Mouse (Mus musculus) forebrain, embryonic 12.5 days (tissue): Measurements from ENCODE around the gene Hbp1. TPM values are rescaled to one million over a fixed set of nuclear protein-coding genes. Genes with fewer than 3 reads are reported as not detected.
A peak's percentile ranks its signal among the peaks of the same experiment; 100 is the strongest.

Experiments
- ATAC-seq: fragments of 200-750 bp; cut with Nextera tagmentation; 2 replicates; pipeline ENCODE4 v1.8.0; 2017; ENCODE audit warnings: moderate TSS enrichment; ENCODE audit not compliant: low FRiP score
- H3K27ac ChIP-seq: fragments of 300-500 bp; sonication (generic); 2 replicates; pipeline ENCODE4 v1.5.1; 2016; ENCODE audit warnings: mild to moderate bottlenecking
- H3K27me3 ChIP-seq: fragments of 300-500 bp; sonication (generic); 2 replicates; pipeline ENCODE4 v1.6.1; 2016; ENCODE audit warnings: mild to moderate bottlenecking
- H3K36me3 ChIP-seq: fragments of 300-500 bp; sonication (generic); replicated peaks from 2 replicates; pipeline ENCODE4 v1.6.1; 2016; ENCODE audit warnings: mild to moderate bottlenecking
- H3K4me1 ChIP-seq: fragments of 300-500 bp; sonication (generic); 2 replicates; pipeline ENCODE4 v1.6.1; 2016
- H3K4me2 ChIP-seq: fragments of 300-500 bp; sonication (generic); 2 replicates; pipeline ENCODE4 v1.6.1; 2016; ENCODE audit warnings: mild to moderate bottlenecking, moderate library complexity
- H3K4me3 ChIP-seq: fragments of 300-500 bp; sonication (generic); replicated peaks from 2 replicates; pipeline ENCODE4 v1.5.1; 2016; ENCODE audit warnings: mild to moderate bottlenecking
- H3K9ac ChIP-seq: fragments of 300-500 bp; sonication (generic); 2 replicates; pipeline ENCODE4 v1.6.1; 2016; ENCODE audit warnings: mild to moderate bottlenecking
- H3K9me3 ChIP-seq: fragments of 300-500 bp; sonication (generic); 2 replicates; pipeline ENCODE4 v1.6.1; 2016
- WGBS: fragments of 180-500 bp; shearing (Covaris S2); methylation state at CpG from one replicate; pipeline ENCODE4 v1.1.7; 2016; 5-methylcytosine and 5-hydroxymethylcytosine counted together
- polyA plus RNA-seq: library from polyadenylated mRNA; unstranded; fragments of >200 nt; fragmentation: Nextera tagmentation; extraction: Ambion mirVana; gene quantifications from 2 replicates; pipeline ENCODE4 v1.2.1, GENCODE M21; 2016

Hbp1 gene
- polyA plus RNA-seq, 1 experiment from 2014 or later = 81.3 TPM

DNA sequence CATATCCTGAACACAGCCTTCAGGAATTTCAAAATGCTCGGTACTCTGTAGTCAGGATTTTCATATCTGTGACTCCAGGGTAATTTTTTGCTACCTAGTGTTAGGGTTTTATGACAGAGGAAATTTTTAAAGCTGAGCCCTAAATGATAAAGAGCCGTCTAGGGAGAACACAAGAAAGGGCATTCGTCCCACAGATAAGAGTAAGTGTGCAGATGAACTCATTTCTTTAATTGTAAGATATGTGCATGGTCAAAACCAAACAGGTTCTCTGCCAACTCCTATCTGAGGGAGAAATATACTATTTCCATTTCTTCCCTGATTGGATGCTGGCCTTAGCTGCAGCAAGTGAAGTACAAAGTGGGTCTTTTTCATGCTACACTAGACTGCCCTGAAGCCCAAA, 26.2 kb downstream of the Hbp1 start:
- ATAC-seq = no peak
- Histone ChIP-seq H3K36me3 (peaks cover 37% of the 10 kb centered on the region), H3K27me3 (no peaks in the 10 kb centered on the region), H3K4me2 (no peak overlapping the region), H3K27ac (no peak overlapping the region), H3K9me3 (no peaks in the 10 kb centered on the region), H3K4me3 (no peak overlapping the region), H3K4me1 (no peaks in the 10 kb centered on the region), H3K9ac (no peak overlapping the region)
- 90% methylated on average over 3 of the region's 3 CpGs for WGBS

DNA sequence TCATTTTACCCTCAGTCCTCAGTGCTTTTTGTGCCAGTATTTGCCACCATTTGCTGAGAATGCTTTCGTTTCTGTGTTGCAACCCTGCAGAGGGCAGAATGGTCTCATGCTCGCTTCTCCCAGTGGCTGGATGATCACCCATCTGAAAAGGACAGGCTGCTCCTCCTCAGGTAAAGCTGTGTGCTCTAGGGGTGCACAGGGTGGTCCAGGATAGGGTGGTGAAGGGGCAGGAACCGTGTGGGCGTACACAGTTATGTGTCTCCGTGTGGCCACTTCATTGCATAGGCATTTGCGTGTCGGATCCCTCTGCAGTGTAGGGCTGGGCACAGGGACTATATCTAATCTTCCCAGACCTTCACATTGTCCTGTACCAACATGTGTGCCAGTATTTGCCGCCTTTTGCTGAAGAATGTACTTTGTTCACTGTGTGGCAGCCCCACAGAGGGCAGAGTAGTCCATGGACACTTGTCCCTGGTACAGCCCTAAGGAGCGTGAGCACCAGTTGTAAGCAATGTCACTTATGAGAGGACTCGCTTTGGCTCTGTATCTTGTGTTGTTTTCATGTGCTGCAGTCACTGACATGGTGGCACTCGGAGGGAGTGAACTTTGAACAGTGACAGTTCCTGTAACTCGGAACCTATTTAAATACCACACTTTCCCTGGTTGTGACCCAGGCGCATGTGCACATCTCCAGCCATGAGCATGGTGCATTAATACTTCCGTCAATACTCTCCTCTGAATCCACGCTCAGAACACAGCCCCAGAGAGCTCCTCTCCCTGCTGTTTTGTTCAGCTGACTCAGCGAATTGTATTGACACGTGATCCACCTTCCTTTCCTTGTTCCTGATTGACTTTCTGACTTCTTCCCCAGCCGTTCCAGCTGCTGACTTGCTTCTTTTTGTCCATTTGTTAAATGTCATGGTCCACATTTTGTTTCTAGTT, 29.6 kb downstream of the Hbp1 start:
- 88% methylated on average over 18 of the region's 18 CpGs for WGBS
- Histone ChIP-seq H3K9ac (no peak overlapping the region), H3K4me1 (no peaks in the 10 kb centered on the region), H3K4me2 (no peak overlapping the region), H3K36me3 (peaks cover 25% of the 10 kb centered on the region), H3K27ac (no peak overlapping the region), H3K4me3 (no peak overlapping the region), H3K27me3 (no peaks in the 10 kb centered on the region), H3K9me3 (no peaks in the 10 kb centered on the region)
- no peak for ATAC-seq

DNA sequence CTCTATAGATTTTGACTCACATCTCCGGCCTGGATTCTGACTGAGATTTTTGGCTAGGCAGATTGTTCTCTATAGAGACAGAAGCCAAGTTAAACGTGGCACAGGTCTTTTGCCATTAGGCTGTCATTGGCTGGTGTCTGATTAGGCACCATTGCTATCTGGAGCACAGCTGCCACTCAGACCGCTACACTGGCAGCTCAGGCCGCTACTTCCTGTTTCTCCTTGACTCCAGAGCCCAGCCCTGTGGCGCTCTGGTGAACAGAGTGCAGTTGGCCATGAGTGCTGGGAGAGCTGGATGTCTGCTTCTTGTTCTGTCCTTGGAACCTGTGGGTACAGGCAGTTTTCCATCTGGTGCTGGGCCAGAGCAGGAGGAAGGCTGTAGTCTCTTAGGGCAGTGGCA, 33.1 kb downstream of the Hbp1 start:
- no peak for ATAC-seq
- no peaks in the 10 kb centered on the region for H3K27me3 ChIP-seq
- WGBS = 91% methylated on average over 5 of the region's 5 CpGs
- H3K27ac ChIP-seq = no peak overlapping the region
- no peaks in the 10 kb centered on the region for H3K9me3 ChIP-seq
- peaks cover 4% of the 10 kb centered on the region; the same call in 1 of the 2 replicates for H3K36me3 ChIP-seq
- H3K4me1 ChIP-seq = no peaks in the 10 kb centered on the region
- H3K4me3 ChIP-seq = no peak overlapping the region
- H3K9ac ChIP-seq = no peak overlapping the region
- no peak overlapping the region for H3K4me2 ChIP-seq

DNA sequence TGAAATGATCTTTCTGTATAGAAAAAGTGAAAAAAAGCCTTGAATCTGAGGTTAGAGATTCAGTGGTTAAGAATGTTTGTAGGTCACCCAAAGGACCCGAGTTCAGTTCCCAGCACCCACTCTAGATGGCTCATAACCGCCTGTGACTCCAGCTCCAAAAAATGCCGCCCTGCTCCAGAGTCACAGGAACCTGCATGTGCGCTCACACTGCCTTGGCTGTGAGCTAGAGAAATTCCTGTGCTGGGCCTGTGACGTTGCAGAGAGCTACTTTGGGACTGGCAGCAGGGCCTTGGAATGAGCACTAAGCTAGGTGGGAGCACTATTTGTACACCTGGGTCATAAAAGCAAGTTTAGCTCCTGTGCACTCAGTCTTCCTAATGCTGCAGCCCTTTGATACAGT, 33.6 kb downstream of the Hbp1 start:
- peaks cover 4% of the 10 kb centered on the region; the same call in 1 of the 2 replicates for H3K36me3 ChIP-seq
- H3K9ac ChIP-seq = no peak overlapping the region
- WGBS = 92% methylated on average over 5 of the region's 5 CpGs
- H3K4me3 ChIP-seq = no peak overlapping the region
- H3K27me3 ChIP-seq = no peaks in the 10 kb centered on the region
- no peaks in the 10 kb centered on the region for H3K4me1 ChIP-seq
- H3K9me3 ChIP-seq = no peaks in the 10 kb centered on the region
- H3K4me2 ChIP-seq = no peak overlapping the region
- no peak overlapping the region for H3K27ac ChIP-seq
- ATAC-seq = no peak

DNA sequence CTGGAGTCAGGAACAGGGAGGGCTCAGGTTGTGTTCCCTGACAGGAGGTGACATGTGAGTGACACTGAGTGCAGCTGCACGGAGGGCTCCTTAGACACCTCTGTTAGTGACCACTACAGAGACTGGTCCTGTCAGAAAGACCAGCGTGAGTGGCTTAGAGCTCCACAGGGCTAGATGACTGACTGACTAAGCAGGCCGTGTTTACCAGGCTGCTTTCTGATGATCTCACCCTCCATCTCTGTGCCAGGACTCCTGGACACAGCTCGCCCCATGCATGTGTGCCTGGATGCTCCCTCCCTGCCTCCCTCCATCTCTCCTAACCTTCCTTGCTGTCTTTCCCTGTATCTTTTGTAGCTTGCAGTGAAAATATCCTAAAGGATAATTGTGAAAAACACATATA, 36.7 kb downstream of the Hbp1 start:
- ATAC-seq = no peak
- no peaks in the 10 kb centered on the region for H3K36me3 ChIP-seq
- H3K9me3 ChIP-seq = no peaks in the 10 kb centered on the region
- WGBS = 72% methylated on average over 4 of the region's 4 CpGs
- H3K27me3 ChIP-seq = no peaks in the 10 kb centered on the region
- no peak overlapping the region for H3K4me3 ChIP-seq
- no peaks in the 10 kb centered on the region for H3K4me1 ChIP-seq
- H3K4me2 ChIP-seq = no peak overlapping the region
- no peak overlapping the region for H3K27ac ChIP-seq
- no peak overlapping the region for H3K9ac ChIP-seq

DNA sequence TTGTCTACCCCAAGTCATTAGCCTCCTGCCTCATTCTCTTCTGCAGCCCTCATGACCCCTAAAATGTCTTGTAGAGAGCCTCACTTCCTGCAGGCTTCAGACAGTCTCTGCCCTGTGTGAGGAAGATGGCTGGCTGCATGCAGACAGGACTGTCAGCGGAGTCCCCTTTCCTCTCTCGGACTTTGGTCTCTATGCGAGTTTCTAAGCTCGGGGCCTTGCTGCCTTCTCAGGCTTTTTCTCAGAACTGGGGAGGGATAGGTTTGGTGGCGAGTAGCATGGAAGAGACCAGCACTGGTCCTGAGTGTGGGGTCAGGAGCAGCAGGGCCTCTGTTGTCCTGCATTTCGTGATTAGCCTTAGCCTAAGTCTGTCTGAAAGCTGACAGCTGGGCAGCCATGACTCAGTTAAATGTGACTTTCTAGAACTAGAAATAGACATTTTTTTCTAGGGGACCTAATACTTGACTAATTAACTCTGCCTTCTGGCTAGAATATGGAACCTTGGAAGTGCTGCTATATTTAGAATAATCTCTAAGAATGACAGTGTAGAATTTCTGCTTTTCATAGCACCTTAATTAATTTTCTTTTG, 37.3 kb downstream of the Hbp1 start:
- no peak for ATAC-seq
- WGBS = 86% methylated on average over 6 of the region's 6 CpGs

DNA sequence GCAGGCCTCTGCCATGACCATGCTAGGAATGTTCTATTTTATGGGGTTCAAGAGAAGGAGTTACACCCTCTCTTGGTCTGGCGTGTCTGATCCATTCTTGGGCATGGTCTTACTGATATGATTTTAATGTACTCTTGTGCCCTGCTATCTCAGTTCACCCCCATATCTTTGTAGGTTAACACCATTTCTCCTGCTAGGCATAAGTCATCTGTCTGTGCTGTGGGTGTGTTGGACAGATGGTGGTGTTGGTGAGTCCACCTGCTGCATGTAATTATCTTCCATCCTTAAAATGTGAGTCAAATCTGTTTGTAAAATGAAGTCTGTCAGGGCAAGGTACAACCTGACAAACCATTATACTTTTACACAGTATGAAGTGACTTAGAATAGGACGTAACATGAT, 42.9 kb downstream of the Hbp1 start:
- H3K27me3 ChIP-seq = no peaks in the 10 kb centered on the region
- 95% methylated on average over 2 of the region's 2 CpGs for WGBS
- H3K36me3 ChIP-seq = no peaks in the 10 kb centered on the region
- no peak overlapping the region for H3K27ac ChIP-seq
- H3K4me1 ChIP-seq = peaks cover 14% of the 10 kb centered on the region
- no peak for ATAC-seq
- no peak overlapping the region for H3K4me2 ChIP-seq
- no peak overlapping the region for H3K9ac ChIP-seq
- no peaks in the 10 kb centered on the region for H3K9me3 ChIP-seq
- H3K4me3 ChIP-seq = no peak overlapping the region

More for the DNA sequence above, 37.3 kb downstream of the Hbp1 start:
- no peak overlapping the region for H3K9ac ChIP-seq
- H3K4me3 ChIP-seq = no peak overlapping the region
- H3K27me3 ChIP-seq = no peaks in the 10 kb centered on the region
- H3K9me3 ChIP-seq = no peaks in the 10 kb centered on the region
- no peak overlapping the region for H3K27ac ChIP-seq
- H3K4me2 ChIP-seq = no peak overlapping the region
- H3K36me3 ChIP-seq = no peaks in the 10 kb centered on the region
- H3K4me1 ChIP-seq = no peaks in the 10 kb centered on the region

DNA sequence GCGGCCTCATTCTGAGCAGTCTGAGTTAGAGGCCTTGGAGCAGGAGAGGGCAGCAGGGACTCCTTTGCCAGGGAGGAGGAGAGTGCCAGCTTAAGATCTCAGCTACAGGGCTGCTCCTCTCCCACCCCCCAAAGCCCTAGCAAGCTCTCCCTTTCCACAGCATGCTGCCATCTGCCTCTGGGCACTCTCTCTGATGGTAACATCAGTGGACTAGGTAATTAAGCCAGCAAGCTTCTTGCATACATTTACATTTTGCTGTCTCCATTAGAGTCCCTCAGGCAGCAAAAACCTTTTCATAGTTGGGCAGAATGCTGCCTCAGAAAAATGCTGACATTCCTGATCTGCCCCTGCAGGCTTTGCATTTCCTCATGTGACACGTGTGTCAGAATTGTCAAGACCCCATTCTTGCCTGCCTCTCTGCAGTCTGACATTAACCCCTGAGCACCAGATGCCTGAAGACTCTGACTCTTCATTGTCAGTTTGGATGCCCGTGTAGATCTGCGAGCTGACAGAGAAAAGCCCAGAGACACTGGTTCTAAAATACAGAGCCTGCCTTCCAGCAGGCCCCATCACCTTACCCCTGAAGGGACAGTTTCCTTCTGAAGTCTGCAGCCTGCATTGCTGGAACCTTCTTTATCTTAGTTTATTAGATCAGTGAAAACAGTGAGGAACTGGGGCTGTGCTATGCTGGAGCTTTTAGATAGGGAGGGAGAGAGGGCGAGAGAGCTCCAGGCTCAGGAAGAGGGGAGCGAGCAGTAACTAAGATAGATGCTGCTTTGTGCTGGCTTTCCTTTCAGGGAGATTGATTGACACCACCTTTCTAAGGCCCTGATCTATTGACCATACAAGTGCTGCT, 44.4 kb downstream of the Hbp1 start:
- Histone ChIP-seq H3K27me3 (no peaks in the 10 kb centered on the region), H3K4me3 (no peak overlapping the region), H3K9ac (no peak overlapping the region), H3K9me3 (no peaks in the 10 kb centered on the region), H3K27ac (peak overlapping the region; percentile 76), H3K4me2 (no peak overlapping the region), H3K36me3 (no peaks in the 10 kb centered on the region), H3K4me1 (peaks cover 14% of the 10 kb centered on the region)
- 38% methylated on average over 6 of the region's 6 CpGs for WGBS
- ATAC-seq = peak; percentile 79; the same call in 1 of the 2 replicates

DNA sequence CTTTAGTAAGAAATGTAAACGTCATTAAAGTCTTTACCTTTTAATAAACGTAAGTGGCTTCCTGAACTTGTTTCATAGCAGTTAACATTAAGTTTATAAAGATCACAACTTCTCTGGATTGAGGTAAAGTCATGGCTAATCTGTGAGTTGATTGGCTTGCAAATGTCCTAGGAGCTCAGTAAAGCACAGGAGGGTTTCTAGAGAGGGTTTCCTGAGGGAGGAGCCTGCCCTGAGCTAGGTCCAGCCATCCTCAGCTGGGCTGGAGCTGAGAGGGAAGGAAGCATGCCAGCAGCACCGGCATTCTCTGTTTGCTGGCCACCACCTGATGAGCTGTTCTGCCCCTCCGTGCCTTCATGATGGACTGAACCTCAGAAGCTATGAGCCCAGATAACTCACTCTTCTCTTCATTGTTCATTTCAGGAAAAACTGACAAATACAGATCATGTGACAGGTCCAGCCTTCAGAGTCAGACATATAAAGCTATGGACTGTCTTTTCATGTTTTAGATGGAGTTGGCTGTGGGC, 49.9 kb downstream of the Hbp1 start:
- WGBS = 82% methylated on average over 4 of the region's 4 CpGs
- H3K4me1 ChIP-seq = peaks cover 27% of the 10 kb centered on the region
- no peaks in the 10 kb centered on the region for H3K27me3 ChIP-seq
- H3K9ac ChIP-seq = no peak overlapping the region
- no peak overlapping the region for H3K27ac ChIP-seq
- H3K36me3 ChIP-seq = no peaks in the 10 kb centered on the region
- H3K4me3 ChIP-seq = no peak overlapping the region
- ATAC-seq = no peak
- no peaks in the 10 kb centered on the region for H3K9me3 ChIP-seq
- no peak overlapping the region for H3K4me2 ChIP-seq

DNA sequence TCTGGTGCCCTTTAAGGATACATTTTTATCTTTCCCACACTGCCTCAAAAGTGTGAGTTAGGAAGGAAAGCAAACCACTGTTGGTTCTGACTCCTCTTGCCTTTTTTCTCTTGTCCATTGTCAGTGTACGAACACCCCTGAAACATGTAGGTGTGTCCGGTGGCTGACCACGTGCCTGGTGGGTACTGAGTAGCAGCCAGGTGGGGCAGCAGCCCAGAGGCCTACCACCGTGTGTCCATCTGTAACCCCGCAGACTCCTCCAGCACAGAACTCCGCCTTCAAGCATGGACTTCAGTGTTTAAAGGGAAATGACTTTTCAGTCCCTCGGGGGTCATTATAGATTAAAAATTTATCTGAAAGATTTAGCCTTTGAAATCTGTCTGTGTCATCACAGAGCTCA, 52.9 kb downstream of the Hbp1 start:
- Histone ChIP-seq H3K4me2 (no peak overlapping the region), H3K4me3 (no peak overlapping the region), H3K9me3 (no peaks in the 10 kb centered on the region), H3K27me3 (no peaks in the 10 kb centered on the region), H3K9ac (no peak overlapping the region), H3K4me1 (peaks cover 31% of the 10 kb centered on the region), H3K36me3 (no peaks in the 10 kb centered on the region), H3K27ac (peak overlapping the region; percentile 75; the same call in 1 of the 2 replicates)
- WGBS = 46% methylated on average over 7 of the region's 7 CpGs
- no peak for ATAC-seq

DNA sequence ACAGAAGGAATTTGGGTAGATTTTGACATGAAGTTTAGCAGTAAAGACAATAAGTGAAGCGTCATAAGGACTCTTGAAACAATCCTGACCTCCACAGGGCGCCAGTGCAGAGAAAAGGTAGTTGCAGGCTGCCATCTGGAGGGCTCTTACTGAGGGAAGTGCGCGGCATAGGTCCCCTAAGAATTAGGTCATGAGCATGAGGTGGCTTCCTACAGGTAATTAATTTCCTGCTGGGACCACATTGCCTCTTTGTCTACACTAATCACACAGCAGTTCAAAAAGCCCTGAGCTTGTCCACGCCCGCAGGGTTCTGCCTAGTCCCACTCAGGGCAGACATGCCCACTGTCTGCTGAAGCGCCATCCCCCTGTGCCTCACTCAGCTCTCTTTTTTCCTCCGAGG, 53.3 kb downstream of the Hbp1 start:
- no peak overlapping the region for H3K4me3 ChIP-seq
- ATAC-seq = peak; percentile 49; the same call in 1 of the 2 replicates
- H3K36me3 ChIP-seq = no peaks in the 10 kb centered on the region
- H3K9me3 ChIP-seq = no peaks in the 10 kb centered on the region
- 10% methylated on average over 8 of the region's 8 CpGs for whole genome bisulfite sequencing
- H3K27me3 ChIP-seq = no peaks in the 10 kb centered on the region
- H3K27ac ChIP-seq = peak overlapping the region; percentile 75
- peaks cover 35% of the 10 kb centered on the region for H3K4me1 ChIP-seq
- no peak overlapping the region for H3K9ac ChIP-seq
- H3K4me2 ChIP-seq = 0 out of 2 replicates have a peak overlapping the region, but pooled peaks have one; percentile 15

DNA sequence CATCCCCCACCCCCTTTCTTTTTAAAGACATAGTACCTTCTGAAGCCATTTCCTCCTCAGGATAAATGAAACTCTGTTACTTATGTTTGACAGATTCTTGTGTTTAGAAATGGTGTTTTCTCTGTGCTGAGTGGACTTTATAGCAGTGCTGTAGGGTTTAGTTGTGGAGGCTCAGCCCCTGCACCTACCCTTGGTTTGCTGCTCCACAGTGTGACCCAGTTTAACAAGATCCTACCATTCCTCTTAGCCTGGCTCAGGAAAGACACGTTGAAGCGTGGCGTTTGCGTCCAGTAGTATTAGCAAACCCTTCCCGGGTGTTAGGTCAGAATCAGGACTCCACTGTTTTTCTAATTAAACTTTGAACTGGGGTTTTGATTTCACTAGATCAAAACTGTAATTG, 54.0 kb downstream of the Hbp1 start:
- ATAC-seq = peak; percentile 24; the same call in 1 of the 2 replicates
- H3K36me3 ChIP-seq = no peaks in the 10 kb centered on the region
- peak overlapping the region; percentile 75 for H3K27ac ChIP-seq
- H3K4me1 ChIP-seq = peaks cover 37% of the 10 kb centered on the region
- H3K9me3 ChIP-seq = no peaks in the 10 kb centered on the region
- no peak overlapping the region for H3K4me2 ChIP-seq
- no peaks in the 10 kb centered on the region for H3K27me3 ChIP-seq
- 5% methylated on average over 5 of the region's 5 CpGs for WGBS
- no peak overlapping the region for H3K9ac ChIP-seq
- no peak overlapping the region for H3K4me3 ChIP-seq
